Mouse (Mus musculus) yolk sac, embryonic 10.5 days (tissue): ENCODE measurements at regions not wholly inside any gene's neighbourhood (a gene's known extent, or its start where the extent isn't known, plus 50 kb on each side); places are given as distances from the start of the nearest gene placed in this dataset.

Experiments
- DNase-seq: peaks from one replicate; pipeline ENCODE4 v3.0.0-alpha.2; 2017; ENCODE audit warnings: low spot score

GRCm38 (mm10) chr12:70672115-70672514 lies 153.2 kb upstream of the Frmd6 start:
- DNase-seq: no peak

GRCm38 (mm10) chr12:70673188-70673587 lies 152.1 kb upstream of the Frmd6 start:
- DNase-seq: no peak

- no peak for DNase-seq
These were observed 151.2 kb upstream of the Frmd6 start for GRCm38 (mm10) chr12:70674144-70674543.

- no peak for DNase-seq
These were observed 149.5 kb upstream of the Frmd6 start for GRCm38 (mm10) chr12:70675846-70676245.

GRCm38 (mm10) chr12:70679701-70680425 lies 145.5 kb upstream of the Frmd6 start:
- DNase-seq: no peak

- DNase-seq: no peak
These were observed 143.8 kb upstream of the Frmd6 start for GRCm38 (mm10) chr12:70681407-70681990.

GRCm38 (mm10) chr12:70684354-70684753 lies 141.0 kb upstream of the Frmd6 start:
- DNase-seq: no peak

- no peak for DNase-seq
These were observed 139.9 kb upstream of the Frmd6 start for GRCm38 (mm10) chr12:70685432-70685831.

- DNase-seq: no peak
These were observed 139.0 kb upstream of the Frmd6 start for GRCm38 (mm10) chr12:70686337-70686736.

GRCm38 (mm10) chr12:70686971-70687370 lies 138.3 kb upstream of the Frmd6 start:
- no peak for DNase-seq

- DNase-seq: no peak
These were observed 130.2 kb upstream of the Frmd6 start for GRCm38 (mm10) chr12:70695162-70695561.

- DNase-seq: no peak
These were observed 129.1 kb upstream of the Frmd6 start for GRCm38 (mm10) chr12:70696256-70696655.

GRCm38 (mm10) chr12:70698466-70698865 lies 126.8 kb upstream of the Frmd6 start:
- no peak for DNase-seq

GRCm38 (mm10) chr12:70702473-70702872 lies 122.8 kb upstream of the Frmd6 start:
- no peak for DNase-seq

GRCm38 (mm10) chr12:70706806-70707628 lies 118.3 kb upstream of the Frmd6 start:
- no peak for DNase-seq

GRCm38 (mm10) chr12:70707629-70708289 lies 117.6 kb upstream of the Frmd6 start:
- DNase-seq: no peak

- no peak for DNase-seq
These were observed 117.0 kb upstream of the Frmd6 start for GRCm38 (mm10) chr12:70708290-70708668.

- no peak for DNase-seq
These were observed 115.0 kb upstream of the Frmd6 start for GRCm38 (mm10) chr12:70710311-70710710.

GRCm38 (mm10) chr12:70711030-70711429 lies 114.3 kb upstream of the Frmd6 start:
- no peak for DNase-seq

- DNase-seq: peak; percentile 31
These were observed 112.8 kb upstream of the Frmd6 start for GRCm38 (mm10) chr12:70712322-70713024.

GRCm38 (mm10) chr12:70713499-70714280 lies 111.6 kb upstream of the Frmd6 start:
- DNase-seq: no peak
